Mouse (Mus musculus) thymus, postnatal 25 days (tissue): ENCODE data around the gene Sdha.
A peak's percentile ranks its signal among the peaks of the same experiment; 100 is the strongest.

Source experiments
- DNase-seq: peaks from one replicate; pipeline ENCODE4 v3.0.0; 2022

Sdha gene

DNA sequence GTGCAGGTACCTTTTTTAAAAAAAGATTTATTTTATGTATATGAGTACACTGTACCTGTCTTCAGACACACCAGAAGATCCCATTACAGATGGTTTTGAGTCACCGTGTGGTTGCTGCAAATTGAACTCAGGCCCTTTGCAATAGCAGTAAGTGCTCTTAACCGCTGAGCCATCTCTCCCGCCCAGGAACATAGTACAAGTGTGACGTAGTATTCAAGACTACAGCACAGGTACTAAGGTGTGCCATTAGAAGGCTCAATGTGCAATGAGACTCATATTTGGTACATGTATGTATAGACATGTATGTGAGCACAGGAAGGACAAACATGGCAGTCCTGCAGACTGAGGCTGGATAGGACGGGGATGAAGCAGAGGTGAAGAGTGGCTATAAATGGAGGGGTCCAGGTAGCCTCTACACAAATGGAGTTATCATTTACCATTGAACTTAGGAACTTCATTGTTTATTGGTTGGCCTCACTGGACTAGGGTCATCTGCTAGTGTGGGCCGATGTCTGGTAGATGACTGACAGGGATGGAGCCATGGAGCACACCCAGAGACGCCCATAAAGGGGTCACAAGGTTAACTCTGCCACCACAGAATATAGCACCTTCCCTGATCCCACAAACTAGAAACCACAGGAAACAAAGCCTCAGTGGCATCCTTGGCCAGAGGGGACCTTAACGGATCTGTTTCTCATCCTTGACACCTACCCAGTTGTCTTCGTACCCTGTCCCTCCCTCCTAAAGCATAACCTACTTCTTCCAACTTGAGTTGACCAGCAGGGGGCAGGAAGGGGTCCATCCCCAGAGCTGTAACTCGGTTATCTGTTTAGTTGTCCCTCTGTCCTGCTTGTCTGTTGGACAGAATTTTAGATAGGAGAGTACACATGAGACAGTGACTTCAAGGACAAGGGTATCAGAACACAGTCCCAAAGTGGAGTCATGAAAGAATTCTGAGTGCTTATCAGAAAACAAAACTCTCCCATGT lies 47.7 kb downstream of the Sdha start:
- no peak for DNase-seq

DNA sequence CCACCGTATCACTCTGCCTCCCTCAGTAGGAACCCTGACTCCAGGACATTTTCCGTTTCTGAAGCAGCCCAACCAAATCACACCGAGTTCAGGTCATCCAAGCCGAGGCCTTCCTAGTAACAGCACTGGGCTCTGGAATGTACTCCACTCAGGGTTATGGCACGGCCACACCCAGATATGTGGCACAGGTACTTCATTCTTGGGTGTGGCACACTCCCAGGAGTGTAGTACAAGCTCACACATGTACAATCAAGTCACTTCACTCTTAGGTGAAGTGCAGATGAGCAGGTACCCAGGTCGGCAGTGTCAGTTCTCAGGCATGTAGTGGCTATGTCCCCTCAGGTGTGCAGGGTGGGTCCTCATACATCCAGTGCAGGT lies 48.5 kb downstream of the Sdha start:
- DNase-seq: no peak

DNA sequence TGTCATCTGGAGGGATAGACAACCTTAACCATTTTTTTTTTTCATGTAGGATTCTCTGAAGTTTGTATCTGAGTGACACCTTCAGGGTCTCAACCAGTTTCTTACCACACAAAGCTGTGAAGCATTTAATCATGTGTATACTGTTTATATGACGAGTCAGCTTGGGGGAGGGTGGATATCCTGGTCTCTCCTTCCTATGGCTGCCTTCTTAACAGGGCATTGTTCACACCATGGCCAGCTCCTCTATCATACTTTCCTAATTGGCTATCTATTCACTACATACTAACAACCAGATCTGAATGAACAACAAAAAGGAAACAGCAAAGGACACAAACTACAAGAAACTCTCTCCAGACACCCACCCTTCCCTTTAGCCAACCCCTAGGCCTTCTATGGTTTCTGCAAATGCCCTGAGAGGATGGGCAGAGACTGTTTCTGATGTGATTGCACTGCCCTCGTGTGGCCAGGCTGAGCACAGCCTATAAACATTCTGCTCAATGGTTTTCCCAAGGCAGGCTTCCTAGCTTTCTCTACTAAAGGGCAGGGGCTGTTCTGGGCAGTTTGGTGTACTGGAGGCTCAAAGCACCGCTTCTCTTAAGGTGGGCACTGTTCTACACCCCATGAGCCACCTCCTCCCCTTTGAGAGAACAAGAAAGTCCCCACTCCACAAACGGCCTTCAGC lies 49.0 kb downstream of the Sdha start:
- peak; percentile 54 for DNase-seq

DNA sequence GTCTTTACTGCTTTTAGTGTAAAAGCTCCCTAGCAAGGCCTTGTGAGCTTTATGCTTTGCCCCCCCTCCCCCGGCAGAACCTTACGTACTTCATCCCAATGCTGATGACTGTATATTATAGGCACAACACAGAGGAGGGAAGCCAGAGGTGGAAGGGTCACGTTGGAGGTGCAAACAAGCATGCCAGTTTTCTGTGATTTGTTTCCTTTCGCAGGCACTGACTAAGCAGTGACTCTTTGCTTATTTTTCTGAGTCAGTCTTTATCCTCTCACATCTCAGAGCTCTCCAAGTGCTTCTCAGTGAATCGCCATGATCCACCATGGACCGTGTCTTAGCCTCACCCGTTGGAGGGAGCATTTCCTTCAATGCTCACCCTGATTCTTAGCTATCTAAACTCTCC lies 53.7 kb downstream of the Sdha start:
- no peak for DNase-seq

DNA sequence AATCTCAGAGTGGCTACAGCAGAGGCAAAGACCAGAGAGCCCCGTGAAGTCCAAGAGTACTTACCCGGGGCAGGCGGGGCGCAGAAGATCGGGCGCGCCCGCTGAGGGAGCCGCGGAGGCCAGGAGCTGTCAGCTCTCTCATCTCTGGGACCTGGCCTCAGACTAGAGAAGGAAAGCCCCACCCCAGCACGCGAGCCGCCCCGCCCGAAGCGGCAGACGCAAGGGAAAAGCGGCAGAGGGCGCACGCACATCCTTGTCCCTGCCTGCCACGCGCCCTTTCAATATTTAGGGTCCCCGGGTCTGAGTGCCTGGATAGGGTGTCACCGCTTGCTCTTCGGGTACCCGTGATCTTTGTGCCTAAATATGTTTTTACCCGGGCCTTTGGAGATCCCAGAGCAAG lies 57.9 kb downstream of the Sdha start, which contains the start of gene Ahrr:
Ahrr (minus strand) TSS at position 165 of the 400 bp plus-strand sequence.
- DNase-seq: peak; percentile 56

DNA sequence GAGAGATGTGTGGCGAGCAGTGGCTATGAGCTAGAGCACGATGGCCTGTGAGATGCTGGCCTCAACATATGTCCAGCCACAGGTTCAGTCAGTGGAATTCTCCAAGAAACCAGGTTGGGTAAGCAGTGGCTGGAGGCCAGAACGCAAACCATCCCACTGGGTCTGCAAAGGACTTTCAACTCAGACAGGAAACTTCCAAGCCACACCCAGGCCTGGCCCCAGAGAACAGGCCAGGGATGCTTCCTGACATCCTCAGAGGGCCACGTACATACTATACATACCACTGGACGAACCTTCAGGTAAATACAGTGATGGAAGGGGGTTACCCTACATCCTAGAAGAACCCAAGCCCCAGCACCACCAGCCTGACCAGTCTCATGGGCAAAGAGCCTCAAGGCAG lies 60.4 kb downstream of the Sdha start:
- DNase-seq: no peak

DNA sequence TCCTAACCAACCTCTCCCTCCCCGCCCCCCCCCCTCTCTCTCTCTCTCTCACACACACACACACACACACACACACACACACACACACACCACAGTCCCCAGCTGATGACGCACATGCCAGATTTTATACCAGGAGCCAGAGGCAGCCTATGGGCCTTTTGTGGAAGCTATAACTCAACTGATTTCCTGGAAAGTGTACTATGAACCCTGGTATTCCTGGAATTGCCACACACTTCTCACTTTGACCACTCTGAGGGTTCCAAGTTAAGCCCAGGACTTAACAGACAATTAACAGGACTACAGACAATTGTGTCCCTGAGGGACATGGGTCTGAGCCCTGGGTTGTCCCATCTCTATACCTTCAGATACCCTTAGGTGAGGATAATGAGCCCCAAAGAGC lies 67.8 kb downstream of the Sdha start:
- no peak for DNase-seq

DNA sequence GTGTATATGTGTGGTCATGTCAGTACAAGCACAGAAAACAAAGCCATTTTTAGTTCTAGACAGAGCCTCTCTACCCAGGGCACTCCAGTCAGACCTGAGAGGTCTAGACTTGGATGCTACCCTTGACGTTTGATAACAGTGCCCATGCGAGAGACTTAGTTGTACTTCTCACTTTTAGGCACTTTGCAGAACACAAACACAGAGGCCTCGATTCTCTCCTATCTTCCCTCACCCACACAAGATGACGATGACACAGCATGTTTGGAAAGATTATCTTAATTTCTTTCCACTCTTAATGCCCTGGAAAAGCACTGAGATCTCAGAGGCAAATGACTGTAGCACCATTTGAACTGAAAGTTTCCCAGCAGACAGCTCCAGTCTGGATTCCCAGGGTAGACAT lies 74.4 kb downstream of the Sdha start:
- no peak for DNase-seq
